Mouse (Mus musculus) kidney, embryonic 14.5 days (tissue): Measurements from ENCODE around the gene Auh. TPM values are rescaled to one million over a fixed set of nuclear protein-coding genes. Genes with fewer than 3 reads are reported as not detected.

Experiments
- ATAC-seq: fragments of 200-750 bp; cut with Nextera tagmentation; 2 replicates; pipeline ENCODE4 v1.8.0; 2017; ENCODE audit warnings: moderate number of reproducible peaks, mild to moderate bottlenecking, moderate TSS enrichment, moderate library complexity; ENCODE audit not compliant: low FRiP score, low TSS enrichment
- H3K27ac ChIP-seq: fragments of 300-500 bp; sonication (generic); 2 replicates; pipeline ENCODE4 v1.5.1; 2014; ENCODE audit warnings: low read depth, mild to moderate bottlenecking, low read length, moderate library complexity, mixed read lengths
- H3K27me3 ChIP-seq: fragments of 300-500 bp; sonication (generic); 2 replicates; pipeline ENCODE4 v1.6.1; 2014; ENCODE audit warnings: mild to moderate bottlenecking, low read length; ENCODE audit not compliant: control insufficient read depth, insufficient read depth
- H3K36me3 ChIP-seq: fragments of 300-500 bp; sonication (generic); 2 replicates; pipeline ENCODE4 v1.6.1; 2014; ENCODE audit warnings: low read length, mixed read lengths; ENCODE audit not compliant: control insufficient read depth, insufficient read depth
- H3K4me1 ChIP-seq: fragments of 300-500 bp; sonication (generic); 2 replicates; pipeline ENCODE4 v1.6.1; 2014; ENCODE audit warnings: low read length, mixed read lengths; ENCODE audit not compliant: control insufficient read depth, insufficient read depth
- H3K4me2 ChIP-seq: fragments of 300-500 bp; sonication (generic); replicated peaks from 2 replicates; pipeline ENCODE4 v1.6.1; 2014; ENCODE audit warnings: low read depth, mild to moderate bottlenecking, low read length
- H3K4me3 ChIP-seq: fragments of 300-500 bp; sonication (generic); 2 replicates; pipeline ENCODE4 v1.5.1; 2014; ENCODE audit warnings: mild to moderate bottlenecking, low read length
- H3K9ac ChIP-seq: fragments of 300-500 bp; sonication (generic); 2 replicates; pipeline ENCODE4 v1.6.1; 2014; ENCODE audit warnings: low read depth, mild to moderate bottlenecking, low read length, moderate library complexity
- H3K9me3 ChIP-seq: fragments of 300-500 bp; sonication (generic); 2 replicates; pipeline ENCODE4 v1.6.1; 2016; ENCODE audit warnings: low read length; ENCODE audit not compliant: control insufficient read depth
- WGBS: fragments of 180-500 bp; shearing (Covaris S2); extraction: QIAGEN DNeasy Blood & Tissue Kit; methylation state at CpG from one replicate; pipeline ENCODE4 v1.1.7; 2014; 5-methylcytosine and 5-hydroxymethylcytosine counted together
- polyA plus RNA-seq: library from polyadenylated mRNA; unstranded; fragments of >200 nt; fragmentation: Nextera tagmentation; extraction: Ambion mirVana; gene quantifications from 2 replicates; pipeline ENCODE4 v1.2.1, GENCODE M21; 2014

Gene Auh
- polyA plus RNA-seq, 1 experiment from 2014 or later = 44.7 TPM

DNA sequence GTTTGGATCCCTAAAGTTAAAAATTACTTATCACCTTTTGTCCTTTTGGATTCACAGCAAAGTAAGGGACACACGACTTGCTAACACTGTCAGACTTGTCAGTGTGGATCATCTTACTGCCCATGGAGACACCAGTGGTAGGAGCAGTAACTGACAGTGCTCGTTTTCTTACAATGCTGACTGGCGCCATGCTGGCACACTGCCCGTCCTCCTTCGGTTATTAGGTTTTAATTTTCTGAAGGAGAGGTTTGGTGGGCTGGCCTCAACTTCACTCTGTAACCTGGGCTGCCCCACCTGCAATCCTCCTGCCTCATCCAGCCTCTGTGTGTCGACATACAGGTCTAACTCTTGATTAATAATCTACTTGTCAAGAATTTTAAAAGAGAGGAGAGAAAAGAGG lies 31.7 kb downstream of the Auh start:
- Histone ChIP-seq H3K27ac (no peak overlapping the region), H3K4me2 (no peak overlapping the region), H3K9ac (no peak overlapping the region), H3K36me3 (no peaks in the 10 kb centered on the region; the same call in 1 of the 2 replicates), H3K4me1 (peaks cover 25% of the 10 kb centered on the region), H3K9me3 (no peaks in the 10 kb centered on the region), H3K4me3 (no peak overlapping the region), H3K27me3 (no peaks in the 10 kb centered on the region)
- no peak for ATAC-seq
- 71% methylated on average over 6 of the region's 6 CpGs for whole genome bisulfite sequencing

DNA sequence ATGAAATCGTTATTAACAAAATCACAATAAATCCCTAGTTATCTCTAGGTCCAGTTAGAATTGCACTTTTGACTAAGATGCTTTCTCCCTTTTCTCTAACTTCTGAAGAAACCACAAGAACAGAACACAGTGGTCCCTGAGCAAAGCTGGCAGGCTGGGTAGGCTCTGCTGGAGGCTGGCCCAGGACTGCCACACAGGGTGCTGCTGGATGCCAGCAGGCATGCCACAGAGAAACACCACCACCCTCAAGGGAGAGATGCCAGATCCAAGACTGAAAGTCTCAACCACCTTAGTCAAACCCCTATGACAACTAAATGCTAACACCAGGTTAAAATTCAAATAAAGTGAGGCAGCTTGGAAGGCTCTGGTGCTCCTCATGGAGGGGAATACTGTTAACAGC lies 36.7 kb downstream of the Auh start:
- H3K4me1 ChIP-seq = peaks cover 11% of the 10 kb centered on the region; the same call in 1 of the 2 replicates
- no peaks in the 10 kb centered on the region for H3K27me3 ChIP-seq
- H3K9me3 ChIP-seq = no peaks in the 10 kb centered on the region
- no peak overlapping the region for H3K9ac ChIP-seq
- no peak for ATAC-seq
- no peaks in the 10 kb centered on the region; the same call in 1 of the 2 replicates for H3K36me3 ChIP-seq
- H3K4me3 ChIP-seq = no peak overlapping the region
- H3K4me2 ChIP-seq = no peak overlapping the region
- WGBS = 88% methylated on average over 1 of the region's 1 CpGs
- no peak overlapping the region for H3K27ac ChIP-seq

DNA sequence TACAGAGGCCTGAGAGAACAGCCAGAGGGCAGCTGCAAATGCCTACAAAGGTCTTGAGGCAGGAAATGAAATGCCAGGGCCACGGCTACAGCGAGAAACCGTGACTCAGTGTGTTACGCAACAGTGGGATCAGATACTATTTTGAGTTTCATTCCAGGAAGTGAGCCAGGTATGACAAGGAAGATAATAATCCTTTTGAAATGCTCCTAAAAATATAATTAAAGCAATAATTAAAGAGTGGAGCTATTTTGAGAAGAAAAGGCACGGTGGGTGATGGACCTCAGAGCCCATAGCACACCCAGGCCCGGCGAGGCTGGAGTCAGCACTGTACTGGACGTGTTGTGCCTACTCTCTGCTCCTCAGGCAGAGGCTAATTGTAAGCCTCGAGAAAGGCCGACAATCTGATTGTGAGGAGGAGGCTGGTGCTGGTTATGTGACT lies 37.4 kb downstream of the Auh start:
- H3K9ac ChIP-seq = no peak overlapping the region
- H3K4me1 ChIP-seq = 0 out of 2 replicates have a peak, but pooled peaks cover 11% of the 10 kb centered on the region
- ATAC-seq = peak; percentile 50; the same call in 1 of the 2 replicates
- H3K27ac ChIP-seq = no peak overlapping the region
- no peaks in the 10 kb centered on the region; the same call in 1 of the 2 replicates for H3K36me3 ChIP-seq
- WGBS = 59% methylated on average over 10 of the region's 10 CpGs
- no peaks in the 10 kb centered on the region for H3K27me3 ChIP-seq
- H3K4me3 ChIP-seq = no peak overlapping the region
- H3K4me2 ChIP-seq = no peak overlapping the region
- no peaks in the 10 kb centered on the region for H3K9me3 ChIP-seq

DNA sequence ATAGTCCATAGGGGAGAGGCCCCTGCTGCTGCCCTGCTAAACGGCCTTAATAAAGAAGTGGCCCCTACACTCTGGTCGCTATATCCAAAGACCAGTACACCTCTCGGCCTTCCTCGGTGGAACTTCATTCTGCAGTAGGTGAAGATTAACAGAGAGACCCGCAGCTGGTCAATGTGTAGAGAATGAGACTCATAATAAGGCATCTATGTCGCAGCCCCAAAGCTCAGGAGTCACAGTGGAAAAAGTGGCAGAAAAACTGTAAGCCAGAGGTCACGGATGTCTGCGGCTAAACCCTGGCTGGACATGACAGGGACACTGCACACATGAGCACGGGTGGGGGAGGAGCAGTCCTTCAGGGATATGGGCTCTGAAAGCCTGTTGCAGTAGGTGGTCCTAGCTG lies 39.2 kb downstream of the Auh start:
- Histone ChIP-seq H3K4me3 (no peak overlapping the region), H3K27me3 (no peaks in the 10 kb centered on the region), H3K36me3 (no peaks in the 10 kb centered on the region; the same call in 1 of the 2 replicates), H3K4me2 (no peak overlapping the region), H3K27ac (no peak overlapping the region), H3K9ac (no peak overlapping the region), H3K4me1 (0 out of 2 replicates have a peak, but pooled peaks cover 11% of the 10 kb centered on the region), H3K9me3 (no peaks in the 10 kb centered on the region)
- WGBS = 69% methylated on average over 9 of the region's 9 CpGs
- ATAC-seq = no peak; the same call in 1 of the 2 replicates

DNA sequence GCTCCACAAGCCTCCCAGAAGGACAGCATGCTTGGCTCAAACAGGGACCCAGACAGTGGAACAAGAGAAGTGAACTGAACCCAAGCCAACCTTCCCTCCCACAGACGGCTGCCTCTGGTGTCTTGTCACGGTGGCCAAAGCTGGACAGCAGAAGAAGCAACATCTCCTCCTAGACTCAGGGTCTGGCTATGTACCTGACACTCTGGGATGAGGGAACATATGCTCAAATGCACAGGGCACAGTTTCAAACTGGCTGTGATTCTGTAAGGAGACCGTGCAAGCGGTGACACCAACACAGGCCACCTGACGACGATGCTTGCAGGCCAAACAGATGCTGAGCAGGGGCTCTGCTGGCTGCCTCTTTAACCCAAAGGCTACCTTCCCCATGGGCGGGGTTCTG lies 42.7 kb downstream of the Auh start:
- Histone ChIP-seq H3K4me2 (no peak overlapping the region), H3K4me3 (no peak overlapping the region), H3K27me3 (no peaks in the 10 kb centered on the region), H3K9me3 (no peaks in the 10 kb centered on the region), H3K36me3 (no peaks in the 10 kb centered on the region; the same call in 1 of the 2 replicates), H3K27ac (no peak overlapping the region), H3K4me1 (peaks cover 18% of the 10 kb centered on the region; the same call in 1 of the 2 replicates), H3K9ac (no peak overlapping the region)
- no peak for ATAC-seq
- WGBS = 79% methylated on average over 7 of the region's 7 CpGs

DNA sequence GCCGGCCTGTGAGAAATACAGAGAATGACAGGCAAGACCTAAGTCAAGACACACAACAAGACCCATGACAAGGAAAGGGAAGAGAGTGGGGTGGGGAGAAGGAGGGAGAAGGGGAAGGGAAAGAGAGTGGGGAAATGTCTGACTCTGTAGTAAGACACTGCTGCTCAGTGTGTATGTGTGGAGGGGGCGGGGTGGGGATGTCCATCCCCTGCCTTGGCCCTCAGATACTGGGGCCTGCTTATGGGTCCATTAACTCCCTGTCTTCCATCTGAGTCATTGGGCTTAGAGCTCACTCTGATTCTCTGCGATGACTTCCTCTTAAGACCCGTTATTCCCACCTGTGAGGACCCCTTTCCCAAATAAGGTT lies 45.5 kb downstream of the Auh start:
- H3K9ac ChIP-seq = no peak overlapping the region

DNA sequence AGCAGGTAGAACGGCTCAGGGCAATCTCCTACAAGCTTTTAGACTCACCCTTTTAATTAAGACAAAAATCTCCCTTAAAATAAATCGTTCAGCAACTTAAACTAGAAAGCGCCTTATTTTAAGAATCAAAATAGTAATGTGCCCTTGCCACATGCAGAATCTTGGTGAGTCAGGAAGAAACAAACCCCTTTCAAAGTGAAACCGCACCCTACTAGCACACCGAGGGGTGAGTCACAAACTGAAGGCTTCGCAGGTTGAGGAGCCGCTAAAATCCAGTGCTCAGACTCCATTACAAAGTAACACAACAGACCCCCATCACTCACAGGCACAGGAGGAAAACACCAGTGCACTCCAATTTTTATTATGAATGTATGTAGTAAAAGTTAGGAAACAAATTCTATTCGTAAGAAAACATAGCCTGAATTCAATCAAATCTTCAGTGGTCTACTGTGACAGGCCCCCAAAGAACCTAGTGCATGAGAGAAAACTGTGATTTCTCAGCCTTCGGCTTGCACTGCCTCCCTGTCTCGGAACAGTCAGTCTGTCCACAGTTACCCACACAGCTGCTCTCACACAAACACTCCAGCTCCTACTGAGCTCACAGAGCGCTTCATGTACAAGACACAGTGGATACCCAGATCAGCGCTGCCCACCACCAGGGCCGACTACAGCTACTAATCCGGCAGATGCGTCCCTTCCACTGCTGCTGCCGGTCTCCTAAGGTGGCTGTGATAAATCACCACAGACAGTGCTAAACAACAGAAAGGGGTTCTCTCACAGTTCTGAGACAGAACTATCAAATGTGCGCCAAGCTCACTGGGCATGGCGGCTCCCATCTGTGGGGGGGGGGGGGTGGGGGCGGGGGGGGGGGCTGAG lies 46.2 kb downstream of the Auh start:
- Histone ChIP-seq H3K4me2 (no peak overlapping the region), H3K27ac (no peak overlapping the region), H3K4me1 (peaks cover 21% of the 10 kb centered on the region)

More for the DNA sequence above, 45.5 kb downstream of the Auh start:
- ATAC-seq = peak; percentile 60; the same call in 1 of the 2 replicates
- Histone ChIP-seq H3K4me2 (no peak overlapping the region), H3K36me3 (no peaks in the 10 kb centered on the region; the same call in 1 of the 2 replicates), H3K4me1 (peaks cover 19% of the 10 kb centered on the region), H3K27ac (no peak overlapping the region), H3K27me3 (no peaks in the 10 kb centered on the region), H3K9me3 (no peaks in the 10 kb centered on the region), H3K4me3 (no peak overlapping the region)
- 55% methylated on average over 3 of the region's 4 CpGs for WGBS

DNA sequence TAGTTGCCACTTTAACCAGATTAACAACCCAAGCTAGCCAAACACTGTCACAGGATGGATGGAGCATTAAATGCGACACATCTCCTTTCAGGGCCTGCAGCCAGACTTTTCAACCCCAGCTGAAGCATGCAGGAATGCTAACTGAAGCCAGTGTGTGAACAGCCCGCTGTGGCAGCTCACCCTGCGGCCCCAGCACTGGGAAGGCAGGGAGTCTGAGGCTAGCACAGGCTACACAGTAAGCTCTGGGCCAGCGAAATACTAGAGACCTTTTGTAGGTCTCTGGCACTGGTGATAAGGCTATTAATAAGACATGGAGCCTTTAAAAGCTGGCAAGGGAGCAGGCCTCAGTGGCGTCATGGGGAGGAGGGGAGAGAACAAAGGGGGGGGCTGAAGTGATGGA lies 49.1 kb downstream of the Auh start:
- H3K4me1 ChIP-seq = peaks cover 22% of the 10 kb centered on the region
- H3K4me3 ChIP-seq = no peak overlapping the region
- H3K9me3 ChIP-seq = no peaks in the 10 kb centered on the region
- ATAC-seq = no peak
- H3K9ac ChIP-seq = no peak overlapping the region
- no peak overlapping the region for H3K4me2 ChIP-seq
- WGBS = 62% methylated on average over 5 of the region's 5 CpGs
- no peak overlapping the region for H3K27ac ChIP-seq
- no peaks in the 10 kb centered on the region for H3K27me3 ChIP-seq
- H3K36me3 ChIP-seq = no peaks in the 10 kb centered on the region

More for the DNA sequence above, 46.2 kb downstream of the Auh start:
- H3K9ac ChIP-seq = no peak overlapping the region
- no peak overlapping the region for H3K4me3 ChIP-seq
- H3K9me3 ChIP-seq = no peaks in the 10 kb centered on the region
- no peaks in the 10 kb centered on the region; the same call in 1 of the 2 replicates for H3K36me3 ChIP-seq
- 56% methylated on average over 17 of the region's 19 CpGs for WGBS
- H3K27me3 ChIP-seq = no peaks in the 10 kb centered on the region
- 0 out of 2 replicates have a peak, but pooled peaks have one; percentile 6 for ATAC-seq

DNA sequence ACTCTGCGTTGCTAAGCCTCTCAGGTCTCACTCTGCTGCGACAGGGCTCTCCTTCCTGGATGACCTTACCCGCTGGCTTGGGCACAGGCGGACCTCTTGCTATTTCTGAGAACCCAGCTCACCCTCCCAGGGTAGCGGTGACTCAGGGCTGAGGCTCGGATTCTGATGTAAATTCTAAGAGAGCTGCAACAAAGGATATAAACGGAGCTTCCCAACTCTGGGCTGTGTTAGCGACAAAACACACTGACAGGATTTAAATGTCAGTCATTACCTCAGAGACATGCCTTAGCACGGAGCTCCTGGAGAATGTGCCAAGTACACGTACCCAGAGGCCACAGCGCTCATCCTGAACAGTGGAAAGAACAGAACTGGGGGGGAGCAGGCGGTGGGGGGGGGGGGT lies 49.6 kb downstream of the Auh start:
- 0 out of 2 replicates have a peak, but pooled peaks have one; percentile 18 for ATAC-seq
- Histone ChIP-seq H3K4me3 (no peak overlapping the region), H3K27me3 (no peaks in the 10 kb centered on the region), H3K9ac (no peak overlapping the region), H3K36me3 (no peaks in the 10 kb centered on the region), H3K27ac (no peak overlapping the region), H3K4me1 (peaks cover 25% of the 10 kb centered on the region), H3K4me2 (no peak overlapping the region), H3K9me3 (no peaks in the 10 kb centered on the region)
- WGBS = 58% methylated on average over 12 of the region's 12 CpGs
